13 mouse cellular contexts compared by ENCODE assay signal in the genomic region with DNA sequence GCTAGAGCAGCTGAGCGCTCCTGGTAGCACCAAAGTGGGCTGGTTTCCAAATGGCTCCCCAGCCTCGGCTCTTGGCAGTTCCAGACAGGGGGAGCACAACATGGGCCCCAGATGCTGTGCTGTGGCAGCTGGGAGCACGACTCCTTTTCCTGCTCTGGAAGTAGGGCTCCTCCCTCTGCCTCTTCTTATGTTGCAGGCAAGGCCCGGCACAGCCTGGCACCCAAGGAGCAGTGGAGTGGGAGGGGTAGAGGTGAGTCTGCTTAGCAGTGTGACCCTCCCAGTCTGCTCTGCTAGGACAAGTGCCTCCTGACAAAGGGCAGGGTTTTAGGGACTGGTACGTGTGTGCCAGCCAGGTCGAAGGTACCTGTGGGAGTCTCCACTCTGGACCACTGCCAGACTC. TPM values are rescaled to one million over a fixed set of nuclear protein-coding genes. Genes with fewer than 3 reads are reported as not detected.
DNase-seq lines count a peak whose midpoint lies in the region; ATAC-seq and TF ChIP-seq lines count a peak whose summit lies in the region.
"Had no signal": no experiment of that assay in that cellular context is flagged by ENCODE, and none has a peak within 500 bp of the region (broad histone marks: within the 10 kb centered on the region; RNA-seq: fewer than 3 reads in every experiment).

No protein-coding gene starts in this region.

- H3K27me3 ChIP-seq in forebrain, postnatal 0 days (ENCODE audit: insufficient read depth, low read length) = no peaks in the 10 kb centered on the region
- H3K27me3 ChIP-seq in forebrain, embryonic 11.5 days (ENCODE audit: control insufficient read depth, insufficient read depth, low read length) = no peaks in the 10 kb centered on the region
- H3K27me3 ChIP-seq in kidney, embryonic 16.5 days (ENCODE audit: insufficient read depth, low read length) = peaks cover 15% of the 10 kb centered on the region
- no peaks in the 10 kb centered on the region for H3K27me3 ChIP-seq in kidney, adult 2 months (replicated peaks; ENCODE audit: control insufficient read depth, insufficient read depth, low read length)
- H3K27me3 ChIP-seq: hindbrain, embryonic 15.5 days; liver, embryonic 15.5 days had no signal

- H3K4me3 ChIP-seq in forebrain, postnatal 0 days (ENCODE audit: low read depth, low read length) = no peak overlapping the region
- H3K4me3 ChIP-seq in forebrain, embryonic 11.5 days (ENCODE audit: low read depth, low read length) = no peak overlapping the region
- no peak overlapping the region for H3K4me3 ChIP-seq in kidney, embryonic 16.5 days (ENCODE audit: low read length)
- H3K4me3 ChIP-seq in kidney, adult 2 months (ENCODE audit: insufficient read depth, low read depth, low read length) = no peak overlapping the region
- H3K4me3 ChIP-seq: hindbrain, embryonic 15.5 days; liver, embryonic 15.5 days had no signal

- H3K4me1 ChIP-seq in forebrain, postnatal 0 days (ENCODE audit: insufficient read depth) = peaks cover 4% of the 10 kb centered on the region; the same call in 1 of the 2 replicates
- H3K4me1 ChIP-seq in forebrain, embryonic 11.5 days (replicated peaks; ENCODE audit: control insufficient read depth, insufficient read depth, low read length) = peaks cover 40% of the 10 kb centered on the region
- H3K4me1 ChIP-seq in kidney, embryonic 16.5 days (ENCODE audit: insufficient read depth, low read length) = peaks cover 57% of the 10 kb centered on the region
- peaks cover 18% of the 10 kb centered on the region for H3K4me1 ChIP-seq in kidney, adult 2 months (ENCODE audit: control insufficient read depth, insufficient read depth, low read length)

- no peaks in the 10 kb centered on the region for H3K36me3 ChIP-seq in forebrain, postnatal 0 days (ENCODE audit: insufficient read depth)
- H3K36me3 ChIP-seq in forebrain, embryonic 11.5 days (ENCODE audit: control insufficient read depth, insufficient read depth, low read length) = no peaks in the 10 kb centered on the region
- H3K36me3 ChIP-seq in kidney, embryonic 16.5 days (ENCODE audit: insufficient read depth, low read length) = no peaks in the 10 kb centered on the region
- no peaks in the 10 kb centered on the region for H3K36me3 ChIP-seq in kidney, adult 2 months (ENCODE audit: control insufficient read depth, insufficient read depth, low read length)
- H3K36me3 ChIP-seq: hindbrain, embryonic 15.5 days; liver, embryonic 15.5 days had no signal

- no peak for TF ChIP-seq POLR2A in kidney, adult 2 months (IDR thresholded peaks at IDR 0.05; ENCODE audit: low read depth, low read length)
- no peak for TF ChIP-seq POLR2A in brain, embryonic 14.5 days (IDR thresholded peaks at IDR 0.05; ENCODE audit: borderline replicate concordance, extremely low read depth, insufficient read depth, insufficient read length, poor library complexity, severe bottlenecking)

- 35% methylated on average over 6 of the region's 6 CpGs for WGBS in forebrain, postnatal 0 days
- WGBS in forebrain, embryonic 11.5 days = 42% methylated on average over 6 of the region's 6 CpGs
- WGBS in kidney, embryonic 16.5 days = 37% methylated on average over 6 of the region's 6 CpGs
- 32% methylated on average over 6 of the region's 6 CpGs for whole genome bisulfite sequencing in kidney, adult 2 months
- WGBS in large intestine, adult 2 months = 28% methylated on average over 6 of the region's 6 CpGs

- no peak for TF ChIP-seq CTCF in forebrain, postnatal 0 days (IDR thresholded peaks at IDR 0.05; ENCODE audit: low read depth)
- no peak for TF ChIP-seq CTCF in kidney, adult 2 months (conservative IDR thresholded peaks at IDR 0.05; ENCODE audit: insufficient read depth, insufficient read length, low read depth, low read length)
- no peak for TF ChIP-seq CTCF in brain, embryonic 14.5 days (IDR thresholded peaks at IDR 0.05; ENCODE audit: borderline replicate concordance, extremely low read depth, insufficient read depth, insufficient read length)

- no peak for DNase-seq in forebrain, postnatal 0 days
- DNase-seq in forebrain, embryonic 11.5 days (ENCODE audit: low spot score) = no peak
- DNase-seq in kidney, adult 2 months = no peak
- peak; percentile 67 for DNase-seq in brain, embryonic 14.5 days (ENCODE audit: low read depth)
- DNase-seq in large intestine, adult 2 months (ENCODE audit: low read depth, low spot score) = peak; percentile 32
- DNase-seq in right cerebral cortex, postnatal 10 days (ENCODE audit: low spot score in 2 of 2) = no peak
- DNase-seq in MN1 (ENCODE audit: low spot score) = no peak
- DNase-seq: adrenal gland, adult 2 months; cerebellum, adult 18-20 months; heart, adult 11 months had no signal

- H3K9me3 ChIP-seq in forebrain, postnatal 0 days (ENCODE audit: low read length) = no peaks in the 10 kb centered on the region
- no peaks in the 10 kb centered on the region for H3K9me3 ChIP-seq in forebrain, embryonic 11.5 days (ENCODE audit: control insufficient read depth, low read length)
- no peaks in the 10 kb centered on the region for H3K9me3 ChIP-seq in kidney, embryonic 16.5 days (ENCODE audit: low read length)
- H3K9me3 ChIP-seq: hindbrain, embryonic 15.5 days; liver, embryonic 15.5 days had no signal

- no peak overlapping the region for H3K27ac ChIP-seq in forebrain, postnatal 0 days (ENCODE audit: low read depth, low read length)
- H3K27ac ChIP-seq in forebrain, embryonic 11.5 days (ENCODE audit: low read depth, low read length) = no peak overlapping the region
- H3K27ac ChIP-seq in kidney, embryonic 16.5 days (ENCODE audit: low read length) = no peak overlapping the region
- no peak overlapping the region for H3K27ac ChIP-seq in kidney, adult 2 months (ENCODE audit: insufficient read depth, low read depth, low read length)
- H3K27ac ChIP-seq: hindbrain, embryonic 15.5 days; liver, embryonic 15.5 days had no signal

- ATAC-seq in forebrain, postnatal 0 days = peak; percentile 11; the same call in 1 of the 2 replicates
- ATAC-seq in forebrain, embryonic 11.5 days (replicated peaks; ENCODE audit: low FRiP score) = no peak
- peak; percentile 12; the same call in 1 of the 2 replicates for ATAC-seq in kidney, embryonic 16.5 days (ENCODE audit: low FRiP score, low TSS enrichment)

- H3K4me2 ChIP-seq in forebrain, postnatal 0 days (ENCODE audit: low read depth) = no peak overlapping the region
- H3K4me2 ChIP-seq in forebrain, embryonic 11.5 days (ENCODE audit: low read depth, low read length, severe bottlenecking) = no peak overlapping the region
- no peak overlapping the region for H3K4me2 ChIP-seq in kidney, embryonic 16.5 days (replicated peaks; ENCODE audit: low read depth, low read length)
- H3K4me2 ChIP-seq: hindbrain, embryonic 15.5 days; liver, embryonic 15.5 days had no signal

- H3K9ac ChIP-seq in forebrain, postnatal 0 days = no peak overlapping the region
- H3K9ac ChIP-seq in forebrain, embryonic 11.5 days (ENCODE audit: low read length) = no peak overlapping the region
- no peak overlapping the region for H3K9ac ChIP-seq in kidney, embryonic 16.5 days (replicated peaks; ENCODE audit: low read length)
- H3K9ac ChIP-seq: hindbrain, embryonic 15.5 days; liver, embryonic 15.5 days had no signal

RNA-seq across cellular contexts. Expression of gene Flrt1, which starts 5.3 kb away (rescaled TPM):
- 8.1 and 8.8 TPM in 2 replicates for total RNA-seq in forebrain, postnatal 0 days (2014; rRNA removed)
- polyA plus RNA-seq in forebrain, postnatal 0 days (2015; fragmentation: Nextera tagmentation; extraction: Ambion mirVana) = 6.7 and 11.3 TPM in 2 replicates
- 7.7 and 9.0 TPM in 2 replicates for polyA plus RNA-seq in forebrain, embryonic 11.5 days (2014; fragmentation: Nextera tagmentation; extraction: Ambion mirVana)
- 5.4 and 6.8 TPM in 2 replicates for polyA plus RNA-seq in kidney, embryonic 16.5 days (2015; fragmentation: Nextera tagmentation; extraction: Ambion mirVana)
- polyA plus RNA-seq in kidney, adult 2 months (2012; rRNA removed) = 23.1 and 25.1 TPM in 2 replicates
- polyA plus RNA-seq in brain, embryonic 14.5 days (2012; rRNA removed) = 2.5 and 4.3 TPM in 2 replicates
- 0.14 TPM in 2 replicates for polyA plus RNA-seq in large intestine, adult 2 months (2012; rRNA removed)

RNA-seq across cellular contexts. Expression of gene Macrod1, which starts 54.3 kb away (rescaled TPM):
- total RNA-seq in forebrain, postnatal 0 days (2014; rRNA removed) = 8.1 and 9.4 TPM in 2 replicates
- polyA plus RNA-seq in forebrain, postnatal 0 days (2015; fragmentation: Nextera tagmentation; extraction: Ambion mirVana) = 8.0 and 8.5 TPM in 2 replicates
- polyA plus RNA-seq in forebrain, embryonic 11.5 days (2014; fragmentation: Nextera tagmentation; extraction: Ambion mirVana) = 3.6 and 4.0 TPM in 2 replicates
- 15.6 and 16.4 TPM in 2 replicates for polyA plus RNA-seq in kidney, embryonic 16.5 days (2015; fragmentation: Nextera tagmentation; extraction: Ambion mirVana)
- 61.7 and 67.2 TPM in 2 replicates for polyA plus RNA-seq in kidney, adult 2 months (2012; rRNA removed)
- polyA plus RNA-seq in brain, embryonic 14.5 days (2012; rRNA removed) = 5.7 and 8.2 TPM in 2 replicates
- polyA plus RNA-seq in large intestine, adult 2 months (2012; rRNA removed) = 19.2 and 22.4 TPM in 2 replicates

Comparison
In these comparisons a context has a peak if more than half of its experiments do, and no peak if none do; other contexts are left out.
1. DNase-seq: peak in brain, embryonic 14.5 days (single experiment) and large intestine, adult 2 months (single experiment); none in forebrain, postnatal 0 days (single experiment), forebrain, embryonic 11.5 days (single experiment), kidney, adult 2 months (single experiment), right cerebral cortex, postnatal 10 days (0 of 2) and MN1 (single experiment).